17 mouse cellular contexts compared by ENCODE assay signal in genomic region chr1:63910765-63911164, GRCm38 (mm10).
"Had no signal": no experiment of that assay in that cellular context is flagged by ENCODE, and none has a peak within 500 bp of the region (broad histone marks: within the 10 kb centered on the region; RNA-seq: fewer than 3 reads in every experiment).

No protein-coding gene starts in this region.

- DNase-seq: left cerebral cortex, postnatal 4 days; liver; liver, embryonic 13.5 days; liver, postnatal 0 days; lung, adult 18-20 months; lung, adult 2 months; lung, embryonic 14.5 days; lung, postnatal 10 days; lung, postnatal 14 days; lung, postnatal 36 days; lung, postnatal 4 days; midbrain, embryonic 14.5 days had no signal

- ATAC-seq: liver, embryonic 12.5 days; liver, postnatal 0 days; lung, postnatal 0 days; midbrain, embryonic 13.5 days; midbrain, embryonic 15.5 days; midbrain, embryonic 16.5 days had no signal
